Mouse (Mus musculus) ES-E14 (cell line): ENCODE results near the gene Irx3. TPM values are rescaled to one million over a fixed set of nuclear protein-coding genes. Genes with fewer than 3 reads are reported as not detected.

ENCODE experiments used
- DNase-seq: peaks from one replicate; pipeline ENCODE4 v3.0.0-alpha.2; 2013; ENCODE audit warnings: low read depth, low spot score
- H3K27ac ChIP-seq: 2 replicates; pipeline ENCODE4 v1.5.1; 2012; ENCODE audit warnings: low read depth, mild to moderate bottlenecking, low read length, moderate library complexity, mixed read lengths; ENCODE audit not compliant: poor library complexity, insufficient read depth, severe bottlenecking
- H3K36me3 ChIP-seq: 2 replicates; pipeline ENCODE4 v1.6.1; 2012; ENCODE audit warnings: mild to moderate bottlenecking, low read length, moderate library complexity, mixed read lengths; ENCODE audit not compliant: control insufficient read depth, poor library complexity, insufficient read depth, severe bottlenecking
- H3K4me1 ChIP-seq, 2 experiments: fragments of 150-350 bp in 1 of 2; sonication (generic) in 1 of 2; 2 replicates each; pipeline ENCODE4 v1.6.1; 2012; ENCODE audit warnings: low read length in 2 of 2, mild to moderate bottlenecking in 1 of 2, mixed read lengths in 1 of 2; ENCODE audit not compliant: control insufficient read depth in 2 of 2, insufficient read depth in 2 of 2, poor library complexity in 1 of 2
- H3K4me3 ChIP-seq, 2 experiments: fragments of 150-350 bp in 1 of 2; sonication (generic) in 1 of 2; 2 replicates each; pipeline ENCODE4 v1.5.1; 2012; ENCODE audit warnings: low read length in 2 of 2, low read depth in 1 of 2, mild to moderate bottlenecking in 1 of 2, mixed read lengths in 1 of 2; ENCODE audit not compliant: insufficient read depth in 1 of 2, poor library complexity in 1 of 2, severe bottlenecking in 1 of 2
- H3K9ac ChIP-seq: 2 replicates; pipeline ENCODE4 v1.6.1; 2012; ENCODE audit warnings: low read depth, mild to moderate bottlenecking, low read length, mixed read lengths; ENCODE audit not compliant: poor library complexity, insufficient read depth, severe bottlenecking
- H3K9me3 ChIP-seq: fragments of 150-350 bp; sonication (generic); 2 replicates; pipeline ENCODE4 v1.6.1; 2012; ENCODE audit warnings: low read depth, mild to moderate bottlenecking, low read length; ENCODE audit not compliant: control insufficient read depth, insufficient read depth
- CHD2 ChIP-seq: IDR thresholded peaks from 2 replicates; pipeline ENCODE4 v1.6.1; 2014; ENCODE audit warnings: mild to moderate bottlenecking, low read depth, low read length, inconsistent platforms
- HCFC1 ChIP-seq: IDR thresholded peaks from 2 replicates; pipeline ENCODE4 v1.6.1; 2012; ENCODE audit warnings: low read length, inconsistent platforms, borderline replicate concordance; ENCODE audit not compliant: insufficient read depth
- MAFK ChIP-seq: IDR thresholded peaks from 2 replicates; pipeline ENCODE4 v1.6.1; 2014; ENCODE audit warnings: mild to moderate bottlenecking, low read depth, low read length, inconsistent platforms; ENCODE audit not compliant: insufficient read depth
- ZC3H11A ChIP-seq: IDR thresholded peaks from 2 replicates; pipeline ENCODE4 v1.6.1; 2012; ENCODE audit warnings: low read depth, mild to moderate bottlenecking, inconsistent platforms, low read length, borderline replicate concordance
- ZNF384 ChIP-seq: IDR thresholded peaks from 2 replicates; pipeline ENCODE4 v1.6.1; 2012; ENCODE audit warnings: low read depth, low read length, inconsistent platforms
- in situ Hi-C, 2 experiments: fragments of 600-800 bp; cut with MboI; formaldehyde crosslinking; loops; one replicate each; pipeline ENCODE4 v1.15.1; 2025; ENCODE audit warnings: low sequenced_read_pairs in 2 of 2, inconsistent platforms in 1 of 2; ENCODE audit not compliant: unreplicated experiment in 2 of 2
- total RNA-seq: library from RNA; depleted of rRNA; stranded (reverse); fragments of 300-350 nt; gene quantifications from 2 replicates; pipeline ENCODE4 v1.2.3, GENCODE M21; 2012

Irx3 gene
- total RNA-seq, 1 experiment = 0.98 TPM

DNA sequence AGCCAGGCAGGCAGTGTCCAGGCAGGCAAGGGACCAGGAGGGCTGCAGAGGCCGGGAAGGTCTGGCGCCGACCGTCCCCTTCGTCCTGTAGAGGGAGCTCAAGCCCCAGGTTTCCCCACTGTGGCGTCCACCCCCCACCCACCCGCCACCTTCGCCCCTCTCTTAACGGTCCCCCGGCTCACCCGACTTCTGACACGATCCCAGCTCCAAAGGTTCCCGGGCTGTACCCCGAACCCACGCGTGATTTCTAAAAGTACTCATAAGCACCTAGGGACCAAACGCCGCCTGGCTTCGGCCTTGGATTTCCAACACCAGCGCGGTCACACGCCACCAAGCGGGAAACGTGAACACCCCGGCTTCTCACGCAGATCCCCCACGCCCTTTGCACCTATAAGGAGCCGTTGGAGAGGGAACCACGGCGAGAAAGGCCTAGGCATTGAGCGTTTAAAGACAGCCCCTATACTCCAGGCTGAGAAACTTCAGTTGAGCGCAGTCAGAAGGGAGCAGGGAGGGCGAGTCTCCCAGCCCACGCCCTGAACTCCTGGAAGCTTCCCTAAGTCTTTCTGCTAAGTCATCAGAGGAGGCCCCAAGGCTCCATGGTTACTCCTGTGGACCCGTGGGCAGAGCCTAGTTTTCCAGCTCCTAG is 4.1 kb downstream of the Irx3 start:
- Histone ChIP-seq H3K9ac (peak overlapping the region; percentile 8; the same call in 1 of the 2 replicates), H3K4me3 (peak overlapping the region; percentile 50 to 58), H3K36me3 (no peaks in the 10 kb centered on the region), H3K4me1 (peaks cover 0 to 5% of the 10 kb centered on the region in 2 experiments; a peak in 2 of 4 replicates), H3K9me3 (no peaks in the 10 kb centered on the region), H3K27ac (no peak overlapping the region)
- TF ChIP-seq CHD2 = no peak
- TF ChIP-seq ZC3H11A = 0 out of 2 replicates have a peak, but pooled peaks have one; percentile 48
- TF ChIP-seq ZNF384 = no peak
- TF ChIP-seq MAFK = peak; percentile 52; the same call in 1 of the 2 replicates
- TF ChIP-seq HCFC1 = no peak
- no peak for DNase-seq
- in situ Hi-C loops = loop anchor here in 1 of 2 experiments (10.0 kb wide), 1 partner anchor 263 kb away; no protein-coding TSS in a partner anchor

DNA sequence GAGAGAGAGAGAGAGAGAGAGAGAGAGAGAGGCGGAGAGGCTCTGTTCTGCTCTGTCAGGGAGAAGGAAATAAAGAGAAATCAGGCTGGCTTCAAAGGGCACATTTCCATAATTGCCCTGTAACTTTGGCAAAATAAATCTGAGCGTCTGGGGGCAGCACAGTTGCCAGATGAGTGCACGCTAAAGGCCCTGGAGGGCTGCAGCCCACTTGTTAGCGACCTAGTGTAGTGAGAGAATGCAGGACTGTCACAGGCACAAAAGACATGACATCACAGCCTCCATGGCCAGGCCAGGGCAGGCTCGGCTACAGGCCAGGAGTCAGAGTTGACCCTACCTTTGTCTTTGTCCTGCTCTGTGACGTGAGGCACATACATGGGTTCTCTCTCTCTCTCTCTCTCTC is 8.0 kb downstream of the Irx3 start:
- Histone ChIP-seq H3K9me3 (no peaks in the 10 kb centered on the region), H3K4me3 (no peak overlapping the region), H3K27ac (no peak overlapping the region), H3K9ac (no peak overlapping the region), H3K36me3 (no peaks in the 10 kb centered on the region), H3K4me1 (no peaks in the 10 kb centered on the region)
- no peak for DNase-seq
- in situ Hi-C loops = loop anchor here in 1 of 2 experiments (10.0 kb wide), 1 partner anchor 259 kb away; no protein-coding TSS in a partner anchor
- no peak for TF ChIP-seq MAFK
- no peak for TF ChIP-seq HCFC1
- no peak for TF ChIP-seq CHD2
- no peak for TF ChIP-seq ZNF384
- no peak for TF ChIP-seq ZC3H11A

- H3K27ac ChIP-seq = no peak overlapping the region
- H3K36me3 ChIP-seq = no peaks in the 10 kb centered on the region
- H3K9me3 ChIP-seq = no peaks in the 10 kb centered on the region
- H3K4me1 ChIP-seq = no peaks in the 10 kb centered on the region
- no peak overlapping the region for H3K9ac ChIP-seq
- no peak for DNase-seq
- in situ Hi-C loops = no loop called here
- TF ChIP-seq HCFC1 (no peak), ZC3H11A (no peak), CHD2 (no peak), MAFK (no peak), ZNF384 (no peak)
- H3K4me3 ChIP-seq = no peak overlapping the region
Measured at GRCm38 (mm10) chr8:91787194-91787895, 14.5 kb downstream of the Irx3 start.

DNA sequence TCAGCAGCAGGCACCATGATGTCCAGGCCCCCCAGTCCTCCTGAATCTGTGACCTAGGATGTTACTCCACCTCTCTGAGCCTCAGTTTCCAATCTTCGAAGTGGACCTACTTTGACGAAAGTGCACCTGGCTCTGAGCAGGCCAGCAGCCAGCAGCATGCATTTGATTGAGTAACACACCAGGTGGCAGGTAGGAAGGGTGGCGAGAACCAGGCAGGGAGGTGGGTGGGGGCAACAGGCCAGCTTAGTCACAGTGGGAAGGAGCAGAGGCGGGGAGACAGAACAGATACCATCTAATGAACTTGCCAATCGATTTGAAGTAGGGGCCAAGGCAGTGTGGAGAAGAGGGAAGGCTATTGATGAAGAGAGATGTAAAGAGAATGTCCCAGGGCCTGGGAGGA is 18.9 kb downstream of the Irx3 start:
- H3K36me3 ChIP-seq = no peaks in the 10 kb centered on the region
- TF ChIP-seq ZNF384 (no peak), CHD2 (no peak), MAFK (no peak), ZC3H11A (no peak), HCFC1 (no peak)
- H3K27ac ChIP-seq = no peak overlapping the region
- DNase-seq = no peak
- in situ Hi-C loops = no loop called here
- no peak overlapping the region for H3K4me3 ChIP-seq
- H3K9me3 ChIP-seq = no peaks in the 10 kb centered on the region
- H3K4me1 ChIP-seq = no peaks in the 10 kb centered on the region
- no peak overlapping the region for H3K9ac ChIP-seq
